Mouse (Mus musculus): ENCODE data around the gene Otulin. TPM values are rescaled to one million over a fixed set of nuclear protein-coding genes. Genes with fewer than 3 reads are reported as not detected.

Gene Otulin
- polyA plus RNA-seq, 1 experiment from 2014 or later: 29.5 TPM

DNA sequence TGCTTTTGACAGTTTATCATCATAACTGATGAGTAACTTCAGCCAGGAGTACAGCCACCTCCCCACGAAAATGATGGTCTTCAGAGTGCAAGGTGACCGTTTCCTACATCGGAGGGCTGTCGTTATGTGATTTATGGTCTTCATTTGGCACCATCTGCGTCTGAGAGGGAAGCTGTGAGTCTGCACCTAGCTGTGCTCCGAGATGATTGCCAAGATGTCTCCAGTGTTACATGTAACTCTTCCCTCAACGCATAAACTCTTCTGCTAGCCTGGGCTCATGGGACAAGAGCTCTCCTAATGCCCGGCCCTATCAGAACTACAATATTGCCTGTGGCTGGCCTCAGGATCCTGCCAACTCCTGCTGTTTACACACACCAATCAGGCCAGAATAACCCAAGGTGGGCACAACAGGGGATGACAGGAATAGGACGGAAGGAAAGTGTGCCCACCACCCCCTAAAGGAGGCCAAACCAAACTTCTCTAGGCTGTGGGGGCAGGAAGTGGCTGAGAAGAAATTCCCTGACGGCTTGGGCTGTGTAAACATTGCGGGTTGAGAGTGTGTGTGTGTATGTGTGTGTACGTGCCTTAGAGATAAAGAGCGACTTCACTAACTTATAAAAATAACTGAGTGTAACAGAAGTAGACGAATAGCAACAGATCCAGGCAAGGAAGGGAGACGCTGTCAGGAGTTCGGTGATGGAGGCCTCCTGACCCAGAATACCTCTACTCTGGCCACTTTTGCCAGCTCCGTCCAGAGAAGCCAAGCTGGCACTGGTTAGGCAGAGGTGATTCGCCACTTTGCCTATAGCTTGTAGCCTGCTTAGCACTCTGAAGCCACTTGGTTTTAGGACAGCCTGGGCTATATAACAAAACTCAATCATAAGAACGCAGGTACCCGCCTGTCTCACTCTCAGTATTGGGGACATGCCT, 126.4 kb downstream of the Otulin start:
- no peaks in the 10 kb centered on the region for H3K27me3 ChIP-seq (ENCODE audit: control insufficient read depth, insufficient read depth, low read length)
- H3K4me3 ChIP-seq (ENCODE audit: low read depth, low read length): no peak overlapping the region
- H3K4me2 ChIP-seq (ENCODE audit: low read depth, low read length): no peak overlapping the region
- H3K36me3 ChIP-seq (ENCODE audit: control insufficient read depth, insufficient read depth, low read length): no peaks in the 10 kb centered on the region
- H3K9ac ChIP-seq (replicated peaks; ENCODE audit: low read depth, low read length): no peak overlapping the region
- 0 out of 2 replicates have a peak, but pooled peaks cover 3% of the 10 kb centered on the region for H3K4me1 ChIP-seq (ENCODE audit: control insufficient read depth, insufficient read depth, low read length)
- H3K9me3 ChIP-seq (ENCODE audit: control insufficient read depth, low read length): no peaks in the 10 kb centered on the region
- H3K27ac ChIP-seq (ENCODE audit: low read depth, low read length): no peak overlapping the region
- peak; percentile 36; the same call in 1 of the 2 replicates for ATAC-seq (ENCODE audit: low read depth)
- WGBS: 63% methylated on average over 20 of the region's 20 CpGs

DNA sequence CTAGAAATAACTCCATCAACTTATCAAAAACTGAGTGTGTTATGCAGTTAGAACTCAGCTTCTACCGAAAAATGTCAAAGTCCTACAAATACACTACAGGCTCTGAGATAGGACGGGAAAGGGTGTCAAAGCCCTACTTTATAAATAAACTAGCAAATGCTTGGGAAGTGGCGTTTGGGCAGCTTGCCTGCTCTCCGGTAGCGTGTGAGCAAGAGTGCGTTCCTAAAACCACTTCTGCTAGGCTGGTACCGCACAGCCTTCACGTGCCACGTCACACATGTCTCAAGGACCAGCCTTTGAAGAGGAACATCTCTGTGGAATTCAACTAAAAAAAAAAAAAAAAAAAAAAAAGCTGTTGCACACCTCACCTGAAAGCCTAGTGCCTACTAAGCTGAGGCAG, 127.3 kb downstream of the Otulin start:
- WGBS: 88% methylated on average over 9 of the region's 9 CpGs
- Histone ChIP-seq H3K27me3 (ENCODE audit: control insufficient read depth, insufficient read depth, low read length) (no peaks in the 10 kb centered on the region), H3K9me3 (ENCODE audit: control insufficient read depth, low read length) (no peaks in the 10 kb centered on the region), H3K27ac (ENCODE audit: low read depth, low read length) (no peak overlapping the region), H3K4me3 (ENCODE audit: low read depth, low read length) (no peak overlapping the region), H3K36me3 (ENCODE audit: control insufficient read depth, insufficient read depth, low read length) (no peaks in the 10 kb centered on the region), H3K4me2 (ENCODE audit: low read depth, low read length) (no peak overlapping the region), H3K9ac (replicated peaks; ENCODE audit: low read depth, low read length) (no peak overlapping the region), H3K4me1 (ENCODE audit: control insufficient read depth, insufficient read depth, low read length) (0 out of 2 replicates have a peak, but pooled peaks cover 3% of the 10 kb centered on the region)
- no peak for ATAC-seq (ENCODE audit: low read depth)

GRCm38 (mm10) chr15:27502338-27502737, 128.2 kb downstream of the Otulin start:
- 89% methylated on average over 13 of the region's 13 CpGs for WGBS

DNA sequence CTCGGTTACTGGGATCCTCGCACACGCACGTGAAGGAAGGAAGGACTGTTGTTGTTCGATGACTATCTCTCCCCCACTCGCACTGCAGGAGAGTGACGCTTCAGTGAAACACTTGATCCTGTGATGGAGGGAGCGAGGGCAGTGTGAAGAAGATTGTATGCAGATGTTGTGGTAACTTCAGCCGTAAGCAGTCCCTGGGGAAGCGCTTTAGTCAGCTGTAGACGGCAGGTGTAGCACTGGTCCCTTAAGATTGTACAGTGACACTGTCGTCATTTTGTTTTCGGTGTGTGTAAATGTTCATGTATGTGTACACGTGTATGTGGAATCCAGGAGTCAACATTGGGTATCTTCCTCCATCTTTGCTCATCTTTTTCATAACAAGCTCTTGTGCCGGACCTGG, 130.1 kb downstream of the Otulin start:
- no peak overlapping the region for H3K4me3 ChIP-seq (ENCODE audit: low read depth, low read length)
- H3K4me1 ChIP-seq (ENCODE audit: control insufficient read depth, insufficient read depth, low read length): 0 out of 2 replicates have a peak, but pooled peaks cover 3% of the 10 kb centered on the region
- H3K9ac ChIP-seq (replicated peaks; ENCODE audit: low read depth, low read length): no peak overlapping the region
- no peaks in the 10 kb centered on the region for H3K36me3 ChIP-seq (ENCODE audit: control insufficient read depth, insufficient read depth, low read length)
- 77% methylated on average over 15 of the region's 15 CpGs for WGBS
- H3K9me3 ChIP-seq (ENCODE audit: control insufficient read depth, low read length): no peaks in the 10 kb centered on the region
- no peak for ATAC-seq (ENCODE audit: low read depth)
- no peak overlapping the region for H3K27ac ChIP-seq (ENCODE audit: low read depth, low read length)
- no peaks in the 10 kb centered on the region for H3K27me3 ChIP-seq (ENCODE audit: control insufficient read depth, insufficient read depth, low read length)
- no peak overlapping the region for H3K4me2 ChIP-seq (ENCODE audit: low read depth, low read length)

More at GRCm38 (mm10) chr15:27502338-27502737, 128.2 kb downstream of the Otulin start:
- no peaks in the 10 kb centered on the region for H3K27me3 ChIP-seq (ENCODE audit: control insufficient read depth, insufficient read depth, low read length)
- H3K9ac ChIP-seq (replicated peaks; ENCODE audit: low read depth, low read length): no peak overlapping the region
- no peak overlapping the region for H3K27ac ChIP-seq (ENCODE audit: low read depth, low read length)
- H3K9me3 ChIP-seq (ENCODE audit: control insufficient read depth, low read length): no peaks in the 10 kb centered on the region
- H3K4me1 ChIP-seq (ENCODE audit: control insufficient read depth, insufficient read depth, low read length): 0 out of 2 replicates have a peak, but pooled peaks cover 3% of the 10 kb centered on the region
- no peaks in the 10 kb centered on the region for H3K36me3 ChIP-seq (ENCODE audit: control insufficient read depth, insufficient read depth, low read length)
- no peak overlapping the region for H3K4me2 ChIP-seq (ENCODE audit: low read depth, low read length)
- H3K4me3 ChIP-seq (ENCODE audit: low read depth, low read length): no peak overlapping the region
- no peak for ATAC-seq (ENCODE audit: low read depth)

DNA sequence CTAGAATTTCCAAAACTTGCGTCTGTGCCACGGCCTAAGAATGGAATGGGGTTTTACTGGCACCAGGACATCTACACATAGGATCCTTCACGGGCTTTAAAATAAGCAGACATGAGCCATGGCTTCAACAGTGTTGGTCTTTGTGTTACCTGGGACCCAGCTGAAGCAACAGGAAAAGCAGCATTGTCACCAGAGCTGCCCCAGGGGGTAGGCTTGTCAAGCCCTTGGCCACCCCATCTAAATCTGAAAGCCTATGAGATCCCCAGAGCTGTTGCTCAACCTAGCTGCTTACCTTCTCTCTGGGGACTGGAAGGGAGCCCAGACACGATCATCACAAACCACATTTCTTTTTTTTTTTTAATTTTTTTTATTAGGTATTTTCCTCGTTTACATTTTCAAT, 132.4 kb downstream of the Otulin start:
- 0 out of 2 replicates have a peak, but pooled peaks cover 2% of the 10 kb centered on the region for H3K4me1 ChIP-seq (ENCODE audit: control insufficient read depth, insufficient read depth, low read length)

DNA sequence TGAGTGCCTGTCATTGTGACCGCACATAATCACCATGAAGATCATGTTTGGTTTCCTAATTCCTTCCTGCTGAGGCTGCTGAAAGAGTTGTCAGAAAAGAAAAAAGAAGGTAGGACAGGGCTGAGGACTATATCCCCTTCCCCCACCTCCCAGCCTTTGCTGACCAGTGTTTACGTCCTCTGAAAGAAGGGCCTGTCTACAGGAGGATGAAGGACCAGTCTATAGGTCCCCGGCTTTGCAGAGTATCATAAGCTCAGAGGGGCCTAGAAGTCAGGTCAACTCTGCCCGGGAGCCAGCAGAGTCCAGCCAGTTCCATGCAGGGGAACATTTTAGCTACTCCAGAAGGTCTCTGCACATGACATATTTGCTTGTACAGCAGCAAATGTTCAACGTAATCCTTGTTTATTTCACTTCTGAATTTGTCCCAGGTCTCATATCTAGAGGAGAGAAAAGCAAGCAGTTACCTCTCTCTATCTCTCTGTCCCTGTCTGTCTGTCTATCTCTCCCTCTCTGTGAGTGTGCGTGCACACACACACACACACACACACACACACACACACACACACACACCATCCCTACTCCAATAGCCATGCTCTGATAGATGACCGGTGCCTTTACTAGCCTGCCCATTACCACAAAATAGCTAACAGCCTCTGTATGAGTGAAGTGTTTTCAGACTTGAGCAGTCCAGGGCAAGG, 133.0 kb downstream of the Otulin start:
- Histone ChIP-seq H3K9ac (replicated peaks; ENCODE audit: low read depth, low read length) (no peak overlapping the region), H3K9me3 (ENCODE audit: control insufficient read depth, low read length) (no peaks in the 10 kb centered on the region), H3K4me3 (ENCODE audit: low read depth, low read length) (no peak overlapping the region), H3K36me3 (ENCODE audit: control insufficient read depth, insufficient read depth, low read length) (no peaks in the 10 kb centered on the region), H3K27ac (ENCODE audit: low read depth, low read length) (no peak overlapping the region), H3K27me3 (ENCODE audit: control insufficient read depth, insufficient read depth, low read length) (no peaks in the 10 kb centered on the region), H3K4me1 (ENCODE audit: control insufficient read depth, insufficient read depth, low read length) (0 out of 2 replicates have a peak, but pooled peaks cover 2% of the 10 kb centered on the region), H3K4me2 (ENCODE audit: low read depth, low read length) (no peak overlapping the region)
- ATAC-seq (ENCODE audit: low read depth): no peak
- WGBS: 56% methylated on average over 7 of the region's 7 CpGs

More for the DNA sequence above, 132.4 kb downstream of the Otulin start:
- no peak for ATAC-seq (ENCODE audit: low read depth)
- WGBS: 74% methylated on average over 5 of the region's 5 CpGs
- Histone ChIP-seq H3K9ac (replicated peaks; ENCODE audit: low read depth, low read length) (no peak overlapping the region), H3K27ac (ENCODE audit: low read depth, low read length) (no peak overlapping the region), H3K4me3 (ENCODE audit: low read depth, low read length) (no peak overlapping the region), H3K36me3 (ENCODE audit: control insufficient read depth, insufficient read depth, low read length) (no peaks in the 10 kb centered on the region), H3K9me3 (ENCODE audit: control insufficient read depth, low read length) (no peaks in the 10 kb centered on the region), H3K27me3 (ENCODE audit: control insufficient read depth, insufficient read depth, low read length) (no peaks in the 10 kb centered on the region), H3K4me2 (ENCODE audit: low read depth, low read length) (no peak overlapping the region)

DNA sequence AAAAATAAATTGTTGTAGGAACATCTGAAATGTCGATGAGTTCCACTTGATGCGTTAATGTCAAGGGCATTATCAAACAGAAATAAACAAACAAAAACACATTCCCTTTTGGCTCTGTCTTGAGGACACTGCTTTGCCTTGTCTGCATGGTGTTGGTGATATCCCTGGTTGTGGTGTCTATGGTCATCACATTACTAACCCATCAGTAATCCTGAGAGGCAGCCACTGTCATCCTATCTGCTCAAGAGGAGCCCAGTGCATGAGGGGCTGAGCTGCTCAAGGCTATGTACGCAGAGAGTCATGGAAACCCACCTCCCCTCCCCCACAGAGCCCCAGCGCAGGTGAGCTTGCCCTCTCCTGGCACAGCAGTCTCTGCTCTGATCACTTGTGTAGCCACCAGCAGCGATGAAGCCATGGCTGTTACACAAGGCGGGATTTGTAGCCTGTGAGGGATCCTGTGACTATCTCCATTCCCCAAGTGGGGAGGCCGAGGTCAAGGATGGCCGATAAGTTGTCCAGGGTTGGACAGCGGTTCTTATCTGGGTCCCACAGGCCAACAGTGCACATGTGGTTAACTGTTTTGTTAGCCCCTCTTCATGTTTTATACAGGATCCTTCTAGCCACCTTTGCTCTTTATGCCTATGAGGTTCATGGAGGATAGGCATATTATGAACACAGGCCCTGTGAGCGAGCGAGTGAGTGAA, 133.7 kb downstream of the Otulin start:
- WGBS: 69% methylated on average over 11 of the region's 11 CpGs
- Histone ChIP-seq H3K9me3 (ENCODE audit: control insufficient read depth, low read length) (no peaks in the 10 kb centered on the region), H3K4me3 (ENCODE audit: low read depth, low read length) (no peak overlapping the region), H3K27ac (ENCODE audit: low read depth, low read length) (no peak overlapping the region), H3K36me3 (ENCODE audit: control insufficient read depth, insufficient read depth, low read length) (no peaks in the 10 kb centered on the region), H3K9ac (replicated peaks; ENCODE audit: low read depth, low read length) (no peak overlapping the region), H3K27me3 (ENCODE audit: control insufficient read depth, insufficient read depth, low read length) (no peaks in the 10 kb centered on the region), H3K4me1 (ENCODE audit: control insufficient read depth, insufficient read depth, low read length) (0 out of 2 replicates have a peak, but pooled peaks cover 2% of the 10 kb centered on the region), H3K4me2 (ENCODE audit: low read depth, low read length) (no peak overlapping the region)
- ATAC-seq (ENCODE audit: low read depth): peak; percentile 32; the same call in 1 of the 2 replicates

GRCm38 (mm10) chr15:27495981-27496401, 134.5 kb downstream of the Otulin start:
- H3K36me3 ChIP-seq (ENCODE audit: control insufficient read depth, insufficient read depth, low read length): no peaks in the 10 kb centered on the region
- H3K9me3 ChIP-seq (ENCODE audit: control insufficient read depth, low read length): no peaks in the 10 kb centered on the region
- 12% methylated on average over 5 of the region's 5 CpGs for WGBS
- no peak overlapping the region for H3K27ac ChIP-seq (ENCODE audit: low read depth, low read length)
- peak; percentile 52 for ATAC-seq (ENCODE audit: low read depth)
- H3K4me3 ChIP-seq (ENCODE audit: low read depth, low read length): no peak overlapping the region
- no peaks in the 10 kb centered on the region for H3K27me3 ChIP-seq (ENCODE audit: control insufficient read depth, insufficient read depth, low read length)
- H3K9ac ChIP-seq (replicated peaks; ENCODE audit: low read depth, low read length): no peak overlapping the region
- 0 out of 2 replicates have a peak, but pooled peaks cover 2% of the 10 kb centered on the region for H3K4me1 ChIP-seq (ENCODE audit: control insufficient read depth, insufficient read depth, low read length)
- no peak overlapping the region for H3K4me2 ChIP-seq (ENCODE audit: low read depth, low read length)

All from neural tube, embryonic 14.5 days (tissue).